Mouse (Mus musculus) ES-E14 (cell line): ENCODE data around the gene Srrm1.

Source experiments
- HCFC1 ChIP-seq: IDR thresholded peaks from 2 replicates; pipeline ENCODE4 v1.6.1; 2012; ENCODE audit warnings: low read length, inconsistent platforms, borderline replicate concordance; ENCODE audit not compliant: insufficient read depth
- MAFK ChIP-seq: IDR thresholded peaks from 2 replicates; pipeline ENCODE4 v1.6.1; 2014; ENCODE audit warnings: mild to moderate bottlenecking, low read depth, low read length, inconsistent platforms; ENCODE audit not compliant: insufficient read depth

DNA sequence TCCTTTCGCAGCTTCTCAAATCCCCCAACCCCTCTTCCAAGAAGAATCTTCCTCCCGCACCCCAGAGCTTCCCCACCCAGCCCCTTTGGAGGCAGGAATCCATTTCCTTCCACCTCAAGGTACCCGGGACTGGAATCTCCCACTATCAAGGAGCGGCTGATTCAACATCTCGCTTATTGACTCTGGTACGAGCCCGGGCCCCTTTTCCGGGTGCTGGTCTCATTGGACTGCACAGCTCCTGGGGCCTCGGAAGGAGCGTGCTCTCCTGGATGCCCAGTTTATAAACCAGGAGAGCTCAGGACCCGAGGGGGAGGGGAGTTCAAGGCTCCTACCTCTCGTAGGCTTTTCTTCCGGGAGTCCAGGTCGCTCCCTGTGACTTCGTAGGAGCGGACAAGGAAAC is 44.4 kb upstream of the Srrm1 start:
- TF ChIP-seq MAFK, result no peak
- no peak for TF ChIP-seq HCFC1
